Mouse (Mus musculus): ENCODE data around the gene A2ml1. TPM values are rescaled to one million over a fixed set of nuclear protein-coding genes. Genes with fewer than 3 reads are reported as not detected.

Gene A2ml1
- polyA plus RNA-seq, 1 experiment from 2014 or later, result 3.6 TPM

GRCm38 (mm10) chr6:128545402-128545801, 36.0 kb downstream of the A2ml1 start:
- Histone ChIP-seq H3K27me3 (replicated peaks) (no peaks in the 10 kb centered on the region), H3K9me3 (no peaks in the 10 kb centered on the region), H3K27ac (no peak overlapping the region), H3K4me3 (replicated peaks) (no peak overlapping the region), H3K4me1 (replicated peaks) (no peaks in the 10 kb centered on the region), H3K36me3 (no peaks in the 10 kb centered on the region), H3K9ac (no peak overlapping the region), H3K4me2 (replicated peaks) (no peak overlapping the region)
- ATAC-seq, result no peak
- 84% methylated on average over 4 of the region's 4 CpGs for WGBS

- Histone ChIP-seq H3K27ac (no peak overlapping the region), H3K4me1 (replicated peaks) (no peaks in the 10 kb centered on the region), H3K4me2 (replicated peaks) (peak overlapping the region; percentile 42), H3K27me3 (replicated peaks) (no peaks in the 10 kb centered on the region), H3K4me3 (replicated peaks) (no peak overlapping the region), H3K36me3 (no peaks in the 10 kb centered on the region), H3K9ac (no peak overlapping the region), H3K9me3 (no peaks in the 10 kb centered on the region)
- 60% methylated on average over 13 of the region's 13 CpGs for WGBS
- ATAC-seq, result peak; percentile 71
Measured at GRCm38 (mm10) chr6:128543226-128543625, 38.2 kb downstream of the A2ml1 start.

DNA sequence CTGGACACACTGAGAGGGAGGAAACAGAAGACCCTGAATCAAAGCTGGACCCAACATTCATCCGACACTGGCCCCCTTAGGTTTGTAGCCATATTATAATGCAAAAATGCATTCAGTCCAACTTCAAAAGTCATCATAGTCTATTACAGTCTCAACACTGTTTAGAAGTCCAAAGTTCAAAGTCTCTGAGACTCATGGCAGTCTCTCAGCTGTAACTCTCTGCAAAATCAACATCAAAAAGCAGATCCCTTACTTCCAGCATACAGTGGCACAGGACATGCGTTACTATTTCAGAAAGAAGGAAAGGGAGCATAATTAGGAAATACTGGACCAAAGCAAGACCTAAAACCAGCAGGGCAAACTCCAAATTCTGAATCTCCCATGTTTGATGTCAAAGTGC, 46.2 kb downstream of the A2ml1 start:
- H3K4me2 ChIP-seq (replicated peaks), result no peak overlapping the region
- no peaks in the 10 kb centered on the region for H3K36me3 ChIP-seq
- H3K27me3 ChIP-seq (replicated peaks), result no peaks in the 10 kb centered on the region
- H3K4me3 ChIP-seq (replicated peaks), result no peak overlapping the region
- H3K9ac ChIP-seq, result no peak overlapping the region
- 83% methylated on average over 2 of the region's 2 CpGs for WGBS
- H3K27ac ChIP-seq, result no peak overlapping the region
- H3K4me1 ChIP-seq (replicated peaks), result no peaks in the 10 kb centered on the region
- ATAC-seq, result peak; percentile 65
- H3K9me3 ChIP-seq, result no peaks in the 10 kb centered on the region

GRCm38 (mm10) chr6:128533296-128533695, 48.1 kb downstream of the A2ml1 start:
- Histone ChIP-seq H3K27me3 (replicated peaks) (no peaks in the 10 kb centered on the region), H3K9ac (no peak overlapping the region), H3K4me1 (replicated peaks) (no peaks in the 10 kb centered on the region), H3K27ac (no peak overlapping the region), H3K9me3 (no peaks in the 10 kb centered on the region), H3K4me2 (replicated peaks) (no peak overlapping the region), H3K4me3 (replicated peaks) (no peak overlapping the region), H3K36me3 (no peaks in the 10 kb centered on the region)
- no peak for ATAC-seq
- 82% methylated on average over 6 of the region's 6 CpGs for WGBS

DNA sequence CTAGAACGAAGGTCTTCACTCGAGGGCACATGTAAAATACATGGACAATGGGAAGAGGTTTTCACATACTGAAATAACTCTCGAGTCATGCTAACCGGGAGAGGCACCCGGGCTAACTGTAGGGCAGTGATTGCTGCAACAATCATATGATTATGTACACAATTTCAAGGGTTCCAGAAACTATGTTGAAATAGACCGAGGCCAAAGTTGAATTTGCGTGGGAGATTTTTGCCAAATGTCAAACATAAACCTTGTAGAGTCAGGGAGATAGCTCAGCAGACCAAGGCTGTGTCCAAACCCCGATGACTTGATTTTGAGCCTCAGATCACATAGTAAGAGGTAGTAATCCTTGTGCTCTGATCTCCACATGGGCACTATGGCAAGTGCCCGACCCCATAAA, 48.7 kb downstream of the A2ml1 start:
- WGBS, result 80% methylated on average over 9 of the region's 9 CpGs
- no peak overlapping the region for H3K4me2 ChIP-seq (replicated peaks)
- no peak for ATAC-seq
- H3K4me3 ChIP-seq (replicated peaks), result no peak overlapping the region
- H3K36me3 ChIP-seq, result no peaks in the 10 kb centered on the region
- H3K27ac ChIP-seq, result no peak overlapping the region
- H3K27me3 ChIP-seq (replicated peaks), result no peaks in the 10 kb centered on the region
- no peak overlapping the region for H3K9ac ChIP-seq
- H3K9me3 ChIP-seq, result no peaks in the 10 kb centered on the region
- H3K4me1 ChIP-seq (replicated peaks), result no peaks in the 10 kb centered on the region

GRCm38 (mm10) chr6:128528491-128528890, 52.9 kb downstream of the A2ml1 start:
- ATAC-seq, result no peak
- no peaks in the 10 kb centered on the region for H3K27me3 ChIP-seq (replicated peaks)

GRCm38 (mm10) chr6:128527110-128527509, 54.3 kb downstream of the A2ml1 start:
- Histone ChIP-seq H3K9me3 (no peaks in the 10 kb centered on the region), H3K36me3 (no peaks in the 10 kb centered on the region), H3K4me2 (replicated peaks) (no peak overlapping the region), H3K27ac (no peak overlapping the region), H3K4me1 (replicated peaks) (no peaks in the 10 kb centered on the region), H3K27me3 (replicated peaks) (no peaks in the 10 kb centered on the region), H3K4me3 (replicated peaks) (no peak overlapping the region), H3K9ac (no peak overlapping the region)
- peak; percentile 59; the same call in 1 of the 2 replicates for ATAC-seq
- WGBS, result 50% methylated on average over 1 of the region's 1 CpGs

More at GRCm38 (mm10) chr6:128528491-128528890, 52.9 kb downstream of the A2ml1 start:
- Histone ChIP-seq H3K4me1 (replicated peaks) (no peaks in the 10 kb centered on the region), H3K36me3 (no peaks in the 10 kb centered on the region), H3K9ac (no peak overlapping the region), H3K27ac (no peak overlapping the region), H3K4me3 (replicated peaks) (no peak overlapping the region), H3K4me2 (replicated peaks) (no peak overlapping the region), H3K9me3 (no peaks in the 10 kb centered on the region)
- WGBS, result 40% methylated on average over 4 of the region's 4 CpGs

DNA sequence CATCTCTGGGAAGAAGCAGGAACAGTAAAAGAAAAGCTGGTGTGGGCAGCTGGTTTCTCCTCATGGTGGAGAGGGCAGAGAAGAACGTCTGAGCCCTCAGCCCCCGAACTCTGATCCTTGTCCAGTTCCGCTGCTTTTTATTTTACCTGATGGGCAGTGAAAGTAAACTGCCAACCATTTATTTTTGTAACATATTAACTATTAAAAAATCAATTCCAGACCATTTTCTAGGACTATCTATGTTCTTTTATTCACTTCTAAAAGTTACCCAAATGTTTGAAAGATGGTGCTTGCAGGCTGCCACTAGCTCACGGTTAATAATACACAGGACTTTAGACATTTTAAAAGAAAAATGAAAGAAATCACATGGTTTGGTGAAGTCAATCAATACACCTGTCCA, 54.8 kb downstream of the A2ml1 start, which contains the start of gene Pzp:
Gene Pzp (minus strand): TSS at position 120 of the 400 bp plus-strand sequence.
- no peaks in the 10 kb centered on the region for H3K27me3 ChIP-seq (replicated peaks)
- ATAC-seq, result no peak
- no peaks in the 10 kb centered on the region for H3K36me3 ChIP-seq
- no peak within 1 kb of the TSS for H3K27ac ChIP-seq
- 73% methylated on average over 4 of the region's 4 CpGs for WGBS
- no peak within 1 kb of the TSS for H3K9ac ChIP-seq
- H3K9me3 ChIP-seq, result no peaks in the 10 kb centered on the region
- no peak within 1 kb of the TSS for H3K4me2 ChIP-seq (replicated peaks)
- H3K4me3 ChIP-seq (replicated peaks), result no peak within 1 kb of the TSS
- H3K4me1 ChIP-seq (replicated peaks), result no peaks in the 10 kb centered on the region

- no peak overlapping the region for H3K9ac ChIP-seq
- no peak overlapping the region for H3K4me3 ChIP-seq (replicated peaks)
- no peak overlapping the region for H3K4me2 ChIP-seq (replicated peaks)
- no peaks in the 10 kb centered on the region for H3K36me3 ChIP-seq
- ATAC-seq, result no peak
- H3K9me3 ChIP-seq, result no peaks in the 10 kb centered on the region
- H3K27me3 ChIP-seq (replicated peaks), result no peaks in the 10 kb centered on the region
- 77% methylated on average over 4 of the region's 4 CpGs for WGBS
- H3K27ac ChIP-seq, result no peak overlapping the region
- H3K4me1 ChIP-seq (replicated peaks), result no peaks in the 10 kb centered on the region
Measured at GRCm38 (mm10) chr6:128525801-128526200, 55.6 kb downstream of the A2ml1 start.

DNA sequence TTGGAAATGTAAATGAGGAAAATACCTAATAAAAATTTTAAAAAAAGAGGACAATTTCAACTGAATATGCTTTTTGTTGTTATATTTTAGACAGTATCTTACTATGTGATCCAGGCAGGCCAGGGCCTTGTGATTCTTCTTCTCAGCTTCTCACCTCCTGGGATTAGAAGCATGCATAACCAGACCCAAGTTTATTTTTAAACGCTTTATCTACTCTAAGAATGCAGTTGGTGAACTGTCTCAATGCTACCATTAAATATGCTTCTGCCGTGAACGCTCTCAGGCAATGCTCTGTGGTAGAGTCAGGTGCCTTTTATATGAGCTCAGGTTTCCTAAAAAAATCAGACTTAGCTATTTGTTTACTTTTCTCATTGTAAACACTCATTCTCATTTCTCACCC, 58.0 kb downstream of the A2ml1 start:
- 86% methylated on average over 3 of the region's 3 CpGs for WGBS
- H3K4me1 ChIP-seq (replicated peaks), result no peaks in the 10 kb centered on the region
- H3K27ac ChIP-seq, result no peak overlapping the region
- no peaks in the 10 kb centered on the region for H3K36me3 ChIP-seq
- ATAC-seq, result no peak
- no peaks in the 10 kb centered on the region for H3K9me3 ChIP-seq
- no peak overlapping the region for H3K4me2 ChIP-seq (replicated peaks)
- H3K27me3 ChIP-seq (replicated peaks), result no peaks in the 10 kb centered on the region
- H3K4me3 ChIP-seq (replicated peaks), result no peak overlapping the region
- no peak overlapping the region for H3K9ac ChIP-seq

DNA sequence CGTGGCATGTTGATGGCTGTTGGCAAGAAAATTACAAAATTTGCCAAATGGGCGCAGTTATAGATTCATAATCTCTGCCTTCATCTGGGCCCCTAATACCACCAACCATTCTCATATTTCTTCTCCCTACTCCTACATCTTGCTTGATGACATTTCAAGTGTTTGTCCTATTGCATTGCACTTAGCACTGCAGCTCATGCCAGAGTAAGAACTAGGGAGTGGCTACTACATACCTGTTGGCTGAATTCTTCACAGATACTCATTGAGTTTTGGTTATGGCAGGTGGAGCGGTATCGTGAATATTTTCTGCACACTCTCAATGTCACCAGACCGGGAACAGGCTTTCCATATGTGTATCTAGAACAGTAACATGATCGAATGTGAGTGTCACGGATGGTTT, 62.2 kb downstream of the A2ml1 start:
- no peak for ATAC-seq
- Histone ChIP-seq H3K36me3 (no peaks in the 10 kb centered on the region), H3K4me1 (replicated peaks) (no peaks in the 10 kb centered on the region), H3K9ac (no peak overlapping the region), H3K27ac (no peak overlapping the region), H3K4me2 (replicated peaks) (no peak overlapping the region), H3K9me3 (no peaks in the 10 kb centered on the region), H3K27me3 (replicated peaks) (no peaks in the 10 kb centered on the region), H3K4me3 (replicated peaks) (no peak overlapping the region)
- 87% methylated on average over 7 of the region's 7 CpGs for WGBS

DNA sequence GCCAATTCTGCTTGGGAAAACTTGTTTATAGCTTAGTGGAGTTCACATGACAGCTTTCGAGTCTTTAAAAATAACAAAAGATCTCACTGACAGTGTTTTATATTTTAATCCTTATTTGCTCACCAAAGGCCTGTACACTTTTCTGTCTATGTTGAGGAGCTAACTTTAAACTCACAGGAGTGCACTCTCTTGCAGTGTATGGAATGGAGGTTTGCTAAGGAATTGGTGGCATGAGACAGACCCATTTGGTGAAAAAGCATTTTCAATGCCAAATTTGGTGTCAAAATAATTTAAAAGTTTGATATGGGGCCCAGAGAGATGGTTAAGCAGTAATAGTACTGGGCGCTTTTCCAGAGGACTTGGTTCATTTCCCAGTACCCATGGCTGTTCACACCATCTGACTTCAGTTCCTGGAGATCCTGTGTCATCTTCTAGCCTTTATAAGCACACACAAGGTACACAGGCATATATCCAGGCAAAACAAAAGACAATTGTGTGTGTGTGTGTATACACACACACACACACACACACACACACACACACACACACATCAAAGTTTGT, 75.7 kb downstream of the A2ml1 start:
- no peak for ATAC-seq
- no peak overlapping the region for H3K4me3 ChIP-seq (replicated peaks)
- no peaks in the 10 kb centered on the region for H3K4me1 ChIP-seq (replicated peaks)
- H3K27ac ChIP-seq, result no peak overlapping the region
- no peaks in the 10 kb centered on the region for H3K9me3 ChIP-seq
- H3K9ac ChIP-seq, result no peak overlapping the region
- H3K36me3 ChIP-seq, result no peaks in the 10 kb centered on the region
- WGBS, result 83% methylated on average over 2 of the region's 2 CpGs
- no peaks in the 10 kb centered on the region for H3K27me3 ChIP-seq (replicated peaks)
- H3K4me2 ChIP-seq (replicated peaks), result no peak overlapping the region

GRCm38 (mm10) chr6:128504743-128505142, 76.7 kb downstream of the A2ml1 start:
- H3K27ac ChIP-seq, result no peak overlapping the region
- H3K4me3 ChIP-seq (replicated peaks), result no peak overlapping the region
- no peaks in the 10 kb centered on the region for H3K4me1 ChIP-seq (replicated peaks)
- H3K36me3 ChIP-seq, result no peaks in the 10 kb centered on the region
- H3K4me2 ChIP-seq (replicated peaks), result no peak overlapping the region
- no peak overlapping the region for H3K9ac ChIP-seq
- no peaks in the 10 kb centered on the region for H3K27me3 ChIP-seq (replicated peaks)
- no peaks in the 10 kb centered on the region for H3K9me3 ChIP-seq
- 83% methylated on average over 5 of the region's 5 CpGs for WGBS
- no peak for ATAC-seq
